Mouse (Mus musculus) intestine, embryonic 16.5 days (tissue): ENCODE measurements around the gene Denr. TPM values are rescaled to one million over a fixed set of nuclear protein-coding genes. Genes with fewer than 3 reads are reported as not detected.

ENCODE experiments used
- ATAC-seq: fragments of 200-750 bp; cut with Nextera tagmentation; 2 replicates; pipeline ENCODE4 v1.8.0; 2017; ENCODE audit warnings: moderate TSS enrichment, moderate library complexity
- H3K27ac ChIP-seq: fragments of 300-500 bp; sonication (generic); 2 replicates; pipeline ENCODE4 v1.5.1; 2014; ENCODE audit warnings: mild to moderate bottlenecking, low read length
- H3K27me3 ChIP-seq: fragments of 300-500 bp; sonication (generic); replicated peaks from 2 replicates; pipeline ENCODE4 v1.6.1; 2014; ENCODE audit warnings: low read length, control low read depth, mixed read lengths; ENCODE audit not compliant: control insufficient read depth, insufficient read depth
- H3K36me3 ChIP-seq: fragments of 300-500 bp; sonication (generic); 2 replicates; pipeline ENCODE4 v1.6.1; 2014; ENCODE audit warnings: low read length, control low read depth; ENCODE audit not compliant: control insufficient read depth, insufficient read depth
- H3K4me1 ChIP-seq: fragments of 300-500 bp; sonication (generic); 2 replicates; pipeline ENCODE4 v1.6.1; 2014; ENCODE audit warnings: low read length, control low read depth, mixed read lengths; ENCODE audit not compliant: control insufficient read depth, insufficient read depth
- H3K4me2 ChIP-seq: fragments of 300-500 bp; sonication (generic); 2 replicates; pipeline ENCODE4 v1.6.1; 2014; ENCODE audit warnings: low read depth, low read length, control low read depth
- H3K4me3 ChIP-seq: fragments of 300-500 bp; sonication (generic); 2 replicates; pipeline ENCODE4 v1.5.1; 2014; ENCODE audit warnings: mild to moderate bottlenecking, low read length
- H3K9ac ChIP-seq: fragments of 300-500 bp; sonication (generic); 2 replicates; pipeline ENCODE4 v1.6.1; 2014; ENCODE audit warnings: low read depth, low read length
- H3K9me3 ChIP-seq: fragments of 300-500 bp; sonication (generic); 2 replicates; pipeline ENCODE4 v1.6.1; 2016; ENCODE audit warnings: low read length, control low read depth; ENCODE audit not compliant: control insufficient read depth
- WGBS: fragments of 180-500 bp; shearing (Covaris S2); extraction: QIAGEN DNeasy Blood & Tissue Kit; methylation state at CpG from one replicate; pipeline ENCODE4 v1.1.7; 2014; 5-methylcytosine and 5-hydroxymethylcytosine counted together
- polyA plus RNA-seq: library from polyadenylated mRNA; unstranded; fragments of >200 nt; fragmentation: Nextera tagmentation; extraction: Ambion mirVana; gene quantifications from 2 replicates; pipeline ENCODE4 v1.2.1, GENCODE M21; 2015

Gene Denr
- polyA plus RNA-seq, 1 experiment from 2014 or later: 115 TPM

GRCm38 (mm10) chr5:123973299-123974178 is 66.6 kb downstream of the Denr start, which contains the start of gene Hip1r:
Gene Hip1r (plus strand): TSS chr5:123973628.
- Histone ChIP-seq H3K4me3 (peak within 1 kb of the TSS; percentile 72), H3K4me2 (peak within 1 kb of the TSS; percentile 81), H3K9ac (peak within 1 kb of the TSS; percentile 82), H3K9me3 (no peaks in the 10 kb centered on the region), H3K27ac (peak within 1 kb of the TSS; percentile 70), H3K4me1 (peaks cover 24% of the 10 kb centered on the region; the same call in 1 of the 2 replicates), H3K36me3 (no peaks in the 10 kb centered on the region), H3K27me3 (no peaks in the 10 kb centered on the region)
- ATAC-seq: peak; percentile 73
- WGBS: 2% methylated on average over 76 of the region's 106 CpGs

- peak overlapping the region; percentile 70 for H3K27ac ChIP-seq
- no peaks in the 10 kb centered on the region for H3K27me3 ChIP-seq
- peak overlapping the region; percentile 82 for H3K9ac ChIP-seq
- H3K4me3 ChIP-seq: peak overlapping the region; percentile 72
- no peaks in the 10 kb centered on the region for H3K36me3 ChIP-seq
- peak overlapping the region; percentile 81 for H3K4me2 ChIP-seq
- ATAC-seq: no peak
- no peaks in the 10 kb centered on the region for H3K9me3 ChIP-seq
- WGBS: under 1% methylated on average over 14 of the region's 14 CpGs
- peaks cover 23% of the 10 kb centered on the region; the same call in 1 of the 2 replicates for H3K4me1 ChIP-seq
These were observed 67.2 kb downstream of the Denr start for GRCm38 (mm10) chr5:123974179-123974485.

DNA sequence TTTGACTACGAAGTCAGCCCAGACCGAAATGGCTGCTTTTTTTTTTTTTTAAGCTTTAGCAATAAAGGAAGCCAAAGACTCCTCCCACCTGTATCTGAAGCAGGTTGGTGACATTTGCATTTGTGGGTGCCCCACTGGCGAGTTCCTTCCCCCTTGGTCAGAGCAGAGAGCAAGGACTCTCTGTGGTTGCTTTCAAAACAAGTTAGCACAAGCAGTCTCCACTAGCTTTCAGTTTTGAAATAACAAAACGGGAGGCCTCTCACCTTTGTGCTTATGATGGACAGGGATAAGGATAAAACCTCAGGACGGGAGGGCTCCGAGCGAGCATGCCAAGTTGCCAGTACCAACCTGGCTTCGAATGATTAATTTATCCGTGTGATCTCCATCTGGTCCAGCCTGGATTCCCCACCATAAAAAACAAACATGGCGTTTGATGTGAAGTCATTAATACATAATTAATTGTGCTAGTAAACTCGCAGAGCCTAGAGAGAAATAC is 67.7 kb downstream of the Denr start:
- Histone ChIP-seq H3K9ac (peak overlapping the region; percentile 82), H3K9me3 (no peaks in the 10 kb centered on the region), H3K36me3 (no peaks in the 10 kb centered on the region), H3K4me1 (peaks cover 22% of the 10 kb centered on the region; the same call in 1 of the 2 replicates), H3K27me3 (no peaks in the 10 kb centered on the region), H3K4me3 (peak overlapping the region; percentile 72), H3K4me2 (peak overlapping the region; percentile 81), H3K27ac (peak overlapping the region; percentile 70)
- no peak for ATAC-seq
- WGBS: 19% methylated on average over 11 of the region's 11 CpGs

DNA sequence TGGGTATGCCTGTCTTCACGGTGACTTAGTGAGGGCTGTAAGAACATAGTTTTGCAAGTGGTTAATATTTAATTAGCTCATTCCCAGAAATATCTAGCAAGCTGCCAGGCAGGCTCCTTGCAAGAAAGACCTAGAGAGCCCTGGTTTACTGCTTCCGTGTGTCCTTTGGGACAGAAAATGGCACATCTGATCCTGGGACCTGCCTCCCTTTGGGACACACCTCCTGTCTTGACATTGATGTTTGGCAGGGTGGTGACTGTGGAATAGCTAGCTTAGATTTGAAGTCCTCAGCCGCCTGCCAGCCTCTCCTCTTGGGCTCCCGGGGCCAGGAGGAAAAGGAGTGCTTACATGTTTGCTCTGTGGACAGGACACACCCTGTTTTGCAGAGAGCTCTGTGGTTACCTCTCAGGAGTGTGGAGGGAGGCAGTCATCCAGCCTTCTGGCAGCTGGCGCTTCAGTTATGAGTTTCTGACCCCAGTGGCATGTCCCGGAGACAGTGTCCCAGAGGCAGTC is 68.7 kb downstream of the Denr start:
- H3K27ac ChIP-seq: peak overlapping the region; percentile 70
- peak; percentile 62 for ATAC-seq
- H3K27me3 ChIP-seq: no peaks in the 10 kb centered on the region
- H3K4me2 ChIP-seq: peak overlapping the region; percentile 81
- H3K9me3 ChIP-seq: no peaks in the 10 kb centered on the region
- H3K36me3 ChIP-seq: no peaks in the 10 kb centered on the region
- H3K4me3 ChIP-seq: peak overlapping the region; percentile 72
- no peak overlapping the region for H3K9ac ChIP-seq
- WGBS: 44% methylated on average over 6 of the region's 6 CpGs
- H3K4me1 ChIP-seq: peaks cover 22% of the 10 kb centered on the region; the same call in 1 of the 2 replicates

DNA sequence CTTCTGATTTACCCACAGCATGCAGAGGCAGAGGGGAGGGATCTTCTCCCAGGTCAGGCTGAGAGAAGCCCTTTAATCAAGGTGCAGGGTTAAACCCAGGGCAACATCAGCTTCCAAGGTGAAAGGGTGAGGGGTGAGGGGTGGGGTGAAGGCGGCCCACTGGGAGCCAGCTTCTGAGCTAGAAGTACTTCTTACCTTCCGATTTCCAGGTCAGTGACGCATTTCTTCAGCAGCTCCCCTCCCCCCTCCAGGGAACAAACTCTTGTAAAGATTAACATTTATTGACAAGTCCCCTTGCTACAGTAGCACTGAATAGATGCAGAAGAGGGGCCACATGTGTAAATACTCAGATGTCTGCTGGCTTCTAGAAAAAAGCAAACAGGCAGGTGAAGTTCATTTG is 70.3 kb downstream of the Denr start:
- Histone ChIP-seq H3K4me3 (peak overlapping the region; percentile 14; the same call in 1 of the 2 replicates), H3K27ac (peak overlapping the region; percentile 38), H3K4me2 (peak overlapping the region; percentile 42), H3K9me3 (no peaks in the 10 kb centered on the region), H3K4me1 (peaks cover 22% of the 10 kb centered on the region; the same call in 1 of the 2 replicates), H3K36me3 (no peaks in the 10 kb centered on the region), H3K27me3 (no peaks in the 10 kb centered on the region), H3K9ac (peak overlapping the region; percentile 26)
- 32% methylated on average over 3 of the region's 3 CpGs for WGBS
- no peak for ATAC-seq

DNA sequence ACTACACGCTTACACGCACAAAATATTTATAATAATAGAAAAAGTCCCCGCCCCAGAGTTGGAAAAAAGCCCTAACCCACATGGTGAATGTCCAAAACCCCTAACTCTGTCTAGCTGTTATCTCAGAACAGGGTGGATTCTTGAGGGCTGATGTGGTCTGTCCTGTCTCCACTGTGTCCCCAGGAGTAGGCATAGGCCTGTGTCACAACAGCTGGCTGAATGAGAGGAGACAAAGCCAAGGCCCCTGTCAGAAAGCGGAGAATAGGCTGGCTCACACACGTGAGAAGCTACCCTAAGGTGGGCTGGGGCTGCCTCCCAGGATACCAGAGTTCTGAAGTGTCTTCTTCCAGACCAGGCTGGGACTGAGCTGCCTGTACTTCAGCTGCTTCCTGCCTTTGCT is 71.2 kb downstream of the Denr start:
- Histone ChIP-seq H3K36me3 (no peaks in the 10 kb centered on the region), H3K9ac (no peak overlapping the region), H3K27me3 (no peaks in the 10 kb centered on the region), H3K4me3 (no peak overlapping the region), H3K4me2 (no peak overlapping the region), H3K9me3 (no peaks in the 10 kb centered on the region), H3K27ac (no peak overlapping the region; the same call in 1 of the 2 replicates), H3K4me1 (peaks cover 22% of the 10 kb centered on the region; the same call in 1 of the 2 replicates)
- ATAC-seq: no peak
- WGBS: 76% methylated on average over 5 of the region's 5 CpGs

Other genes starting within 250 kb of the Denr start
- gene Clip1, start 222.6 kb upstream of the Denr start, polyA plus RNA-seq: 20.6 and 23.7 TPM in 2 replicates
- 50.9 and 54.8 TPM in 2 replicates for gene Zcchc8, start 186.1 kb upstream of the Denr start, polyA plus RNA-seq
- 73.3 and 78.0 TPM in 2 replicates for gene Rsrc2, start 157.8 kb upstream of the Denr start, polyA plus RNA-seq
- 14.6 and 15.1 TPM in 2 replicates for gene Kntc1, start 157.5 kb upstream of the Denr start, polyA plus RNA-seq
- gene Hcar2, start 41.7 kb upstream of the Denr start, polyA plus RNA-seq: 0.11 TPM in 1 of 2 replicates, not detected in the other
- gene Hcar1, start 27.2 kb upstream of the Denr start, polyA plus RNA-seq: 3.2 and 3.4 TPM in 2 replicates
- 1.2 and 2.8 TPM in 2 replicates for gene Gm43518, start 20.2 kb downstream of the Denr start, polyA plus RNA-seq
- 5.1 and 5.2 TPM in 2 replicates for gene Ccdc62, start 23.5 kb downstream of the Denr start, polyA plus RNA-seq
- 33.8 and 34.8 TPM in 2 replicates for gene Hip1r, start 66.5 kb downstream of the Denr start, polyA plus RNA-seq
- gene Vps37b, start 125.1 kb downstream of the Denr start, polyA plus RNA-seq: 25.7 and 27.1 TPM in 2 replicates
- gene Abcb9, start 188.6 kb downstream of the Denr start, polyA plus RNA-seq: 2.5 and 3.2 TPM in 2 replicates
- gene Ogfod2, start 205.1 kb downstream of the Denr start, polyA plus RNA-seq: 30.5 and 33.6 TPM in 2 replicates
- gene Arl6ip4, start 208.9 kb downstream of the Denr start, polyA plus RNA-seq: 78.1 and 84.8 TPM in 2 replicates